Mouse (Mus musculus) bone marrow macrophage, adult 2 months (primary cell): ENCODE measurements around the gene Nav1.

Experiments
- CTCF ChIP-seq: IDR thresholded peaks from 2 replicates; pipeline ENCODE4 v1.5.1; 2012; ENCODE audit warnings: low read depth, mild to moderate bottlenecking, low read length, moderate library complexity
- POLR2A ChIP-seq: IDR thresholded peaks from 2 replicates; pipeline ENCODE4 v1.6.1; 2012; ENCODE audit warnings: mild to moderate bottlenecking, low read depth, low read length, borderline replicate concordance

GRCm38 (mm10) chr1:135481656-135482055 is 125.4 kb downstream of the Nav1 start:
- TF ChIP-seq CTCF (no peak), POLR2A (no peak)
